Mouse (Mus musculus) bone marrow macrophage, adult 2 months (primary cell): ENCODE measurements around the gene Abhd17a. TPM values are rescaled to one million over a fixed set of nuclear protein-coding genes. Genes with fewer than 3 reads are reported as not detected.
A peak's percentile ranks its signal among the peaks of the same experiment; 100 is the strongest.

ENCODE experiments used
- H3K27ac ChIP-seq: 2 replicates; pipeline ENCODE4 v1.5.1; 2012; ENCODE audit warnings: low read depth, low read length; ENCODE audit not compliant: insufficient read depth
- H3K4me1 ChIP-seq: 2 replicates; pipeline ENCODE4 v1.6.1; 2012; ENCODE audit warnings: low read length; ENCODE audit not compliant: control insufficient read depth, insufficient read depth
- H3K4me3 ChIP-seq: 2 replicates; pipeline ENCODE4 v1.5.1; 2012; ENCODE audit warnings: mild to moderate bottlenecking, low read length, moderate library complexity; ENCODE audit not compliant: insufficient read depth
- CTCF ChIP-seq: IDR thresholded peaks from 2 replicates; pipeline ENCODE4 v1.5.1; 2012; ENCODE audit warnings: low read depth, mild to moderate bottlenecking, low read length, moderate library complexity
- POLR2A ChIP-seq: IDR thresholded peaks from 2 replicates; pipeline ENCODE4 v1.6.1; 2012; ENCODE audit warnings: mild to moderate bottlenecking, low read depth, low read length, borderline replicate concordance
- polyA plus RNA-seq: library from polyadenylated mRNA; stranded (reverse); fragments of >200 nt; gene quantifications from 2 replicates; pipeline ENCODE4 v1.2.4, GENCODE M21; 2012; ENCODE audit not compliant: missing spikeins, insufficient read depth, insufficient read length

Gene Abhd17a
- polyA plus RNA-seq, 1 experiment = 63.2 TPM

DNA sequence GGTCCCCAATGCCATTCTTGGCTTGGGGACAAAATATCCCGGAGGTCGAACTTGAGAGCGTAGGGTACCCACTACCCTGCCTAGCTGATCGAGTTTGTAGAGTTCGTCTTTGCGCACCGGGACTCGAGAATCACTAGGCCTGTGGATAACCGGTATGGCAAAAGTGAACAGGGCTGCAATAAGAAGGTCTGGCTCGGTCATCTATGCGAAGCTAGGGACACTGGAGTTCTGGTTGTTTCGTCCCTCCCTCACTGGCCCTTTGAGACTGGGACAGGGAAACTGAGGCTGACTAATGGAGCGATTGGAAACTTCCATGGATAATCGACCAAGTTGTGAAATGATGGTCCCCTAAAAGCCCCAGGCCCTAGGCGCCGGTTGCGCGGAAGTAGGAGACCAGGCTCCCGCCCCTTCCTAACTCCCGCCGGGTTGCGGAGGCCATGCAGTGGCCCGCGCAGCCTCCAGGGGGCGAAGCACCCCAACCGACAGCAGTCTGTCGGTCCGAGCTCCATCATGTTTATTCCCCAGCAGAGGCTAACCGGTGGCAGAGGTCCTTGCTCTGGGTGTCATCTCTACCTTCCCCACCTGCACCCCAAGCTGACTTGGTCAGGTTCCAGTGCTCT is 11.9 kb downstream of the Abhd17a start:
- Histone ChIP-seq H3K4me3 (peak overlapping the region; percentile 90), H3K27ac (peak overlapping the region; percentile 83), H3K4me1 (peaks cover 17% of the 10 kb centered on the region)
- peak; percentile 77 for TF ChIP-seq CTCF
- TF ChIP-seq POLR2A = 0 out of 2 replicates have a peak, but pooled peaks have one; percentile 51

GRCm38 (mm10) chr10:80577195-80578130 is 12.7 kb downstream of the Abhd17a start, which contains the start of gene Klf16:
Klf16 (minus strand) TSS chr10:80577321.
- Histone ChIP-seq H3K27ac (peak within 1 kb of the TSS; percentile 84), H3K4me1 (peaks cover 17% of the 10 kb centered on the region), H3K4me3 (peak within 1 kb of the TSS; percentile 92)
- TF ChIP-seq POLR2A (no peak), CTCF (no peak)

DNA sequence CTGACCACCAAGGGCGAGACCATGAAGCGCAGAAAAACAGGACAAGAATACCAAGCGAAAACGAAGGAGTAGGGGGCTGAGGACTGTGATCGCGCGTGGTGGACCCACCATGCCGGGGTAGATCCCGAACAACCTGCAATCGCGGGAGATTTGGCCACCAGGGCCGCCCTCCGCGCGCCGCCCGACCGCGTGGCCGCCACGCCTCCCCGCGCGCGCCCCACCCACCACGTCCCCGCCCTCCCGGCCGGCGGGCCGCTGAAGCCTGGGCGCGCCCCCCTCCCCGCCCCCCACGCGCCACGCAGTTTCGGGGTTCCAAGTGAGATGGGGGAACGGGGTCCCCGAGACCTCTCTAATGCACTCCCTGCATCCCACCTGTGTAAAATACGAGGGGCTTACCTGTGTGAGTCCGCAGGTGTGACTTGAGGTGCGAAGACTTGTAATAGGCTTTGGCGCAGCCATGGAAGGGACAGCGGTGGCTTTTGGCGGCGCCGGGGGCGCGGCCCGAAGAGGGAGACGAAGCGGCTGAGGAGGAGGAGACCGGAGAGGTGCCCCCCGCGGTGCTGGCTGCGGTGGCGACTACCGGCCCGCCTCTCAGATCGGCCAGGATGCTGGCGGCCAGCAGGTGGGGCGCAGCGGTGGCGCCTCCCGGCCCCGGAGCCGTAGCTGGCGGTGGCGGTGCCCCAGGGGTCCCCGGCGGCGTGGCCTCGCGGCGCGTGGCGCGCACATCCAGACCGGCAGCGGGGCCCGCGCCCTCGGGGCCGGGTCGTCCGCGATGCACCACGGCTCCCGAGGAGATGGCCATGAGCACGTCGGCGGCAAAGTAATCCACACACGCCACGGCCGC is 13.6 kb downstream of the Abhd17a start:
- H3K4me1 ChIP-seq = peaks cover 19% of the 10 kb centered on the region
- peak overlapping the region; percentile 92 for H3K4me3 ChIP-seq
- TF ChIP-seq POLR2A = no peak
- no peak for TF ChIP-seq CTCF
- H3K27ac ChIP-seq = peak overlapping the region; percentile 54

GRCm38 (mm10) chr10:80575925-80576324 is 14.2 kb downstream of the Abhd17a start:
- Histone ChIP-seq H3K27ac (no peak overlapping the region), H3K4me1 (peaks cover 25% of the 10 kb centered on the region), H3K4me3 (peak overlapping the region; percentile 92)
- no peak for TF ChIP-seq POLR2A
- TF ChIP-seq CTCF = no peak

DNA sequence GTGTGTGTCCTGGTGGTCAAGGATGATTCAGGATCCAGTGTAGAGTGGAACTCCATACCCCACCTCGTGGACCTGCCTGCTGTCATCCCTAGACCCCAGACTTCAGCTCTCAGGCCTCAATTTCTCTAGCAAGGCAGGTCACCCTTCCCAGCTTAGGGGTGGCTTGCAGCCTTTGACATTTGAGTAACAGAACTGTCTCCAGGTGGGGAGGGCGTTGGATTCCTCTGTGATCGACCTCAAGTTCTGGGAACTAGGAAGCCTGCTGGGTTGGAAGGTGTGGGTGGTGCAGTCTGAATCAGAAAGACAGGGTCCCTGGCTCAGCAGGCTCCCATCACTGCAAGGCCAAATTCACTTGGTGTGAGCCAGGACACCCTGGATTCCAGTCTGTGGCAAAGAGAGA is 15.2 kb downstream of the Abhd17a start:
- Histone ChIP-seq H3K27ac (no peak overlapping the region), H3K4me3 (peak overlapping the region; percentile 92; the same call in 1 of the 2 replicates), H3K4me1 (peaks cover 35% of the 10 kb centered on the region)
- TF ChIP-seq CTCF (no peak), POLR2A (no peak)

GRCm38 (mm10) chr10:80573944-80574343 is 16.2 kb downstream of the Abhd17a start:
- Histone ChIP-seq H3K4me3 (no peak overlapping the region), H3K4me1 (peaks cover 36% of the 10 kb centered on the region), H3K27ac (no peak overlapping the region)
- TF ChIP-seq POLR2A (no peak), CTCF (no peak)

- H3K27ac ChIP-seq = no peak overlapping the region
- peaks cover 32% of the 10 kb centered on the region for H3K4me1 ChIP-seq
- no peak overlapping the region for H3K4me3 ChIP-seq
- TF ChIP-seq POLR2A (no peak), CTCF (no peak)
Observed at GRCm38 (mm10) chr10:80572477-80572876, 17.7 kb downstream of the Abhd17a start.

DNA sequence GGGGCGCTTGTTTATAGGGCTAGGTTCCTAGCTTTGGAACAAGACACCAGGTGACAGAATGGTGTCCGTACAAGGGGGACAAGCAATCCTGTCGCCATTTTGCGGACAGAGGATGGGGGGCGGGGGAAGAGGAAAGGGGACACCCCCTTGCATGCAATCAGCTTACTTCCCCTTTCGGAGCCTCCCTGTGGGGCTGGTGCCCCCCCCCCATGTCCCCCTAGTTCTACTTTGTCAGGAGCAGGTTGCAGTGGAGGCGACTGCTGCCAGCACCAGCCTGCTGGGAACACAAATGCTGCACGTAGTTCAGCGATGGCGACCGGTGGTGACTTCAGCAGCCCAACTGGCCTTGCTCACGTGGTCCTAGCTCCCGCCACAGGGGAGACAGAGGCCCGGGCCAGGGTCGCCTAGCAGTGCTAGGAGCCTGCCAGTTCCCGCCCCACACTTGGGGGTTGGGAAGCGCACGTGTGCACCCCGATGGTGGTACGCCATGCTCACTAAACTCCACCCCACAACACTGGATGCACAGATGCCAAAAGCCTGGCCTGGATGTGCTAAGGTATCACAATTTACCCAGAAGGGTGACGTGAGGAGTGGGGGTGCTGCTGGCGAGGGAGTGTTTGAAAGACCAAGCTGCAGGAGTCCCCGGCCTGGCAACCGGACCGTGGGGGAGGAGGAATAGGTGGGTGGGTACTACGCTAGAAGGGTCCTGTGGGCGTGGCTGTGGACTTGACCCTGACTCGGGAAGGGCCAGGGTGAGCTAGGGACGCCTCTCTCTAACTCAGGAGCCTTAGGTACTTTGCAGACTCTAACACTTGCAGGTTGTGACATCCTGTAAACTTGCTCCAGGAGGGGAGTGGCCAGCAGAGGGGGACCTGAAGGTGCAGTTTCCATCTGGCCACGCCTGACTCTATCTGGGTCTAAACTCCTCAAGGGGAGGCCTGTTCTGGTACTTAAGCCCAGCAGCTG is 19.0 kb downstream of the Abhd17a start:
- Histone ChIP-seq H3K27ac (peak overlapping the region; percentile 20; the same call in 1 of the 2 replicates), H3K4me3 (peak overlapping the region; percentile 39), H3K4me1 (peaks cover 32% of the 10 kb centered on the region)
- TF ChIP-seq POLR2A (no peak), CTCF (no peak)

- peak overlapping the region; percentile 61 for H3K4me3 ChIP-seq
- peak overlapping the region; percentile 4; the same call in 1 of the 2 replicates for H3K27ac ChIP-seq
- no peak for TF ChIP-seq POLR2A
- no peak for TF ChIP-seq CTCF
- H3K4me1 ChIP-seq = peaks cover 27% of the 10 kb centered on the region
Observed at GRCm38 (mm10) chr10:80570419-80570818, 19.7 kb downstream of the Abhd17a start.
